Mouse (Mus musculus) midbrain, embryonic 11.5 days (tissue): ENCODE results near the gene B3gnt7. TPM values are rescaled to one million over a fixed set of nuclear protein-coding genes. Genes with fewer than 3 reads are reported as not detected.

Experiments used
- microRNA-seq: library from miRNA; unstranded; fragments of <30 nt; microRNA quantifications from one replicate; pipeline ENCODE4, GENCODE M21; 2017
- polyA plus RNA-seq: library from polyadenylated mRNA; unstranded; fragments of >200 nt; fragmentation: Nextera tagmentation; extraction: Ambion mirVana; gene quantifications from 2 replicates; pipeline ENCODE4 v1.2.1, GENCODE M21; 2014

The B3gnt7 gene
- polyA plus RNA-seq, 1 experiment from 2014 or later, result 2.0 TPM

Small RNAs within 50 kb of the gene (microRNA-seq; reads per million reads assigned to microRNA genes)
- gene mmu-mir-3535, result 34.1 reads per million, percentile 42 among the genes with 10 or more reads in this experiment

Other genes starting within 250 kb of the B3gnt7 start
- gene Psmd1, start 238.4 kb upstream of the B3gnt7 start, polyA plus RNA-seq, result 238 and 259 TPM in 2 replicates
- gene Htr2b, start 190.9 kb upstream of the B3gnt7 start, polyA plus RNA-seq, result 0.19 and 0.23 TPM in 2 replicates
- gene Gm21972, start 169.2 kb upstream of the B3gnt7 start, polyA plus RNA-seq, result 0.40 TPM in 1 of 2 replicates, not detected in the other
- gene Armc9, start 148.1 kb upstream of the B3gnt7 start, polyA plus RNA-seq, result 32.3 and 33.8 TPM in 2 replicates
- gene Ncl, start 56.6 kb downstream of the B3gnt7 start, polyA plus RNA-seq, result 339 and 375 TPM in 2 replicates
- not detected in 2 replicates for gene Nmur1, start 123.4 kb downstream of the B3gnt7 start, polyA plus RNA-seq
- gene Tex44, start 123.5 kb downstream of the B3gnt7 start, polyA plus RNA-seq, result not detected in 2 replicates
- 3,090 and 3,352 TPM in 2 replicates for gene Ptma, start 223.9 kb downstream of the B3gnt7 start, polyA plus RNA-seq